Mouse (Mus musculus): Measurements from ENCODE around the gene Ncoa7.

GRCm38 (mm10) chr10:30799713-30800450 lies 3.2 kb downstream of the Ncoa7 start:
- TF ChIP-seq CTCF (IDR thresholded peaks at IDR 0.05; ENCODE audit: borderline replicate concordance, extremely low read depth, insufficient read depth, insufficient read length) (no peak), POLR2A (IDR thresholded peaks at IDR 0.05; ENCODE audit: borderline replicate concordance, extremely low read depth, insufficient read depth, insufficient read length, poor library complexity, severe bottlenecking) (no peak)

Measured in brain, embryonic 14.5 days (tissue).